Mouse (Mus musculus) adrenal gland, adult 2 months (tissue): ENCODE results near the gene Ube2h. TPM values are rescaled to one million over a fixed set of nuclear protein-coding genes. Genes with fewer than 3 reads are reported as not detected.

ENCODE experiments used
- DNase-seq: peaks from one replicate; pipeline ENCODE4 v3.0.0; 2021
- microRNA-seq, 2 experiments: library from miRNA; unstranded; fragments of <30 nt; microRNA quantifications; one replicate each; pipeline ENCODE4 v1.2.0; 2021
- polyA plus RNA-seq: library from polyadenylated mRNA; depleted of rRNA; stranded (reverse); fragments of >200 nt; gene quantifications from 2 replicates; pipeline ENCODE4 v1.2.3, GENCODE M21; 2012; rRNA removed
- total RNA-seq, 2 experiments: library from RNA; stranded (reverse); gene quantifications; 2 replicates each; pipeline ENCODE4 v1.2.3; 2021

The Ube2h gene
- total and polyA plus RNA-seq, 3 experiments, result 94.9 to 150 (median 129) TPM

- no peak for DNase-seq
These were observed 138.0 kb downstream of the Ube2h start for GRCm38 (mm10) chr6:30166349-30166748.

- DNase-seq, result no peak
These were observed 142.2 kb downstream of the Ube2h start for GRCm38 (mm10) chr6:30162091-30162490.

GRCm38 (mm10) chr6:30161618-30162017 lies 142.7 kb downstream of the Ube2h start:
- DNase-seq, result no peak

Small RNAs within 50 kb of the gene (microRNA-seq; reads per million reads assigned to microRNA genes)
- 404 to 845 reads per million in 2 experiments for gene Mir182
- 159 to 619 reads per million in 2 experiments for gene Mir183
- 9.7 to 18.6 reads per million in 2 experiments for gene Mir96

Other genes starting within 250 kb of the Ube2h start
- gene Zc3hc1, start 86.5 kb upstream of the Ube2h start, total RNA-seq, result 10 to 100 TPM; 19.6 to 21.7 TPM
- gene Zc3hc1, start 86.5 kb upstream of the Ube2h start, polyA plus RNA-seq, result 16.9 and 18.1 TPM in 2 replicates
- gene Klhdc10, start 97.3 kb upstream of the Ube2h start, total RNA-seq, result 10 to 100 TPM; 57.8 to 75.6 TPM
- gene Klhdc10, start 97.3 kb upstream of the Ube2h start, polyA plus RNA-seq, result 14.1 and 15.7 TPM in 2 replicates
- 10 to 100 TPM; 24.2 to 28.0 TPM for gene Tmem209, start 205.2 kb upstream of the Ube2h start, total RNA-seq
- gene Tmem209, start 205.2 kb upstream of the Ube2h start, polyA plus RNA-seq, result 32.8 and 43.3 TPM in 2 replicates
- under 1 TPM in 1 of 2 experiments, not detected in 1; 0.28 TPM for gene Ssmem1, start 205.3 kb upstream of the Ube2h start, total RNA-seq
- gene Ssmem1, start 205.3 kb upstream of the Ube2h start, polyA plus RNA-seq, result not detected in 2 replicates
- under 1 TPM; 0.69 to 0.98 TPM for gene Cpa2, start 237.0 kb upstream of the Ube2h start, total RNA-seq
- gene Cpa2, start 237.0 kb upstream of the Ube2h start, polyA plus RNA-seq, result 0.10 TPM in 1 of 2 replicates, not detected in the other